Mouse (Mus musculus) cerebellum, adult 2 months (tissue): ENCODE measurements at regions not wholly inside any gene's neighbourhood (a gene's known extent, or its start where the extent isn't known, plus 50 kb on each side); places are given as distances from the start of the nearest gene placed in this dataset.

Experiments
- CTCF ChIP-seq: fragments of 200-500 bp; IDR thresholded peaks from 2 replicates; pipeline ENCODE4 v1.5.1; 2011; ENCODE audit warnings: low read depth, mild to moderate bottlenecking, control low read depth, low read length, moderate library complexity, borderline replicate concordance; ENCODE audit not compliant: insufficient read depth
- POLR2A ChIP-seq: fragments of 200-500 bp; IDR thresholded peaks from 2 replicates; pipeline ENCODE4 v1.6.1; 2011; ENCODE audit warnings: low read length, control low read depth, borderline replicate concordance; ENCODE audit not compliant: insufficient read depth

DNA sequence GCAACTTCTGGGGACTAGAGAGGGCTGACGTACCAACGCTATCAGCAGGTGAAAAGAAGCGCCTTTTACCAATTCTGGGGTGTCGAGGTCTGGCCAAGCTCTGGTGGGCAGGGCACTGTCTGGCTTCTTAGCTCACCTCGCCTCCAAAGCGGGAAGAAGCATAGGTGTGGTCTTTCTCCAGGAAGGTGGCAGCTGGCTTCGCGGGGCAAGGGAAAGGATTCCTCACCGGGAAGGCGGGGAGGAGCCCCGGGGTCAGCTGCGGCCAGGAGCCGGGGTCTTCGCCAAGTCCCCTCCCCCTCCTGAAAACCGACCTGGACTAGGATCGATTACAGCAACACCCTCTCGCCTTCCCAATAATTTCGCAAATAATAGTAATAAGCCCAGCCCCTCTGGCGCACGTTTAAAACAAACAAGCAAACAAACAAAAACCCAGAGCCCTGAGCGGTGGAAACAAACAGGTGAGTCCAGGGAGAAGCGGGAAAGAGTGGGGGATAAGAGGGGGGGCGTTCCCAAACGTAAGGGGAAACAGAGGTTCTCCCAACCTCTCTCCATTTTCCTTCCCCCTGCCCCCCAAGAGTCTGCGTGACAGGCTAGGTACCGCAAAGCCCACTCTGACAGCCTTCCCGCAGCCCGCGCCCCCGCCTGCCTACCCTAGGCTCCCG, 63.5 kb upstream of the Ak4 start:
- TF ChIP-seq CTCF (no peak), POLR2A (no peak)
